Mouse (Mus musculus) kidney, adult 18-20 months (tissue): ENCODE data around the gene Evx2.

Experiments
- DNase-seq: peaks from one replicate; pipeline ENCODE4 v3.0.0; 2021

The Evx2 gene

DNA sequence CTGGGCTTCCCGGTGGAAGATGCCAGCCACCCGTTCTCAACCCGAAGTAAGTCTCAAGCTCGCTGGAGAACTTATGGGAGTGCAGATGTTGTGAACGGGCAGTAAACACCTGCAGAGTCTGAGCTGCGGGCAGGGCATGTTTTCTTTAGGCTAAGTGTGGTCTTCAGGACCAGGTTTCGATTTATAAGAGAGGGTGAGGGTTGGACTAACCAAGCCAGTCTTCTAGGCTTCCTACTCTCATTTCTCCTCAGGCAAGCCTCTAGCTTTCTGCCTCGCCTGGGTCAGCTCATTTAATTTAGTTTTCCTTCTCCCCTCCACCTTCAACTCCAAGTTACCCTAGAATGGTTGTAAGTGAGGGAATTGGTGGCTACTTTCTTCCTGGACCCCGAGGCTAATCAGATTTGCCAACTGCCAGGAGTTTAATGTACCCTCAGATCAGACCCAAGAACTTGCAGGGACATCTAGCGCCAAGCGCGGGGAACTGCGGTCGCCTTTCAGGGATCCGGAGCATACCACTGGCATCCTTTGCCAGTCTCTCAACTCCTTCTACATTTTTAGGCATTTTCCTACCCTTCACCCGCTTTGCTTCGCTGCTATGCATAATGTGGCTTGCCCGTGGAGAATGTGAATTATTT lies 4.1 kb upstream of the Evx2 start:
- DNase-seq, result peak; percentile 74

DNA sequence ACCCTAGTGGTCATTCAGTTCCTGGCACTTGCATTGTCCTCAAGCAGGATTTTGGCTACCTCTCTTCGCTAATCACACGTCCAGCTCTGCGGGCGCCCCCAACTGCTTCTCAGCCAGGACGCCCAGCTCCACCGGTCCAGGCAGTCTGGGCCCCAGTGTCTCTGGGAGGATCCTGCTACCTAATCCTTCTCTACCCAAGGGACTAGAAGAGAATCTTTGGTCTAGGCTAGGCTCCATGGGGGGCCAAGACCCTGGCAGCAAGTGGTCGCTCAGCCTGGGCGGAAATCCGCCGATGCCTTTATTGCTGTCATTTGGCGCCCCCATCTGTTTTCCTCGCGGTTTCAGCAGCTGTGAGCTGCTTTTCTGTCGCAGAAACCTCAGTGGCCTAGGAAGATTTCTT lies 2.3 kb upstream of the Evx2 start:
- DNase-seq, result peak; percentile 40

DNA sequence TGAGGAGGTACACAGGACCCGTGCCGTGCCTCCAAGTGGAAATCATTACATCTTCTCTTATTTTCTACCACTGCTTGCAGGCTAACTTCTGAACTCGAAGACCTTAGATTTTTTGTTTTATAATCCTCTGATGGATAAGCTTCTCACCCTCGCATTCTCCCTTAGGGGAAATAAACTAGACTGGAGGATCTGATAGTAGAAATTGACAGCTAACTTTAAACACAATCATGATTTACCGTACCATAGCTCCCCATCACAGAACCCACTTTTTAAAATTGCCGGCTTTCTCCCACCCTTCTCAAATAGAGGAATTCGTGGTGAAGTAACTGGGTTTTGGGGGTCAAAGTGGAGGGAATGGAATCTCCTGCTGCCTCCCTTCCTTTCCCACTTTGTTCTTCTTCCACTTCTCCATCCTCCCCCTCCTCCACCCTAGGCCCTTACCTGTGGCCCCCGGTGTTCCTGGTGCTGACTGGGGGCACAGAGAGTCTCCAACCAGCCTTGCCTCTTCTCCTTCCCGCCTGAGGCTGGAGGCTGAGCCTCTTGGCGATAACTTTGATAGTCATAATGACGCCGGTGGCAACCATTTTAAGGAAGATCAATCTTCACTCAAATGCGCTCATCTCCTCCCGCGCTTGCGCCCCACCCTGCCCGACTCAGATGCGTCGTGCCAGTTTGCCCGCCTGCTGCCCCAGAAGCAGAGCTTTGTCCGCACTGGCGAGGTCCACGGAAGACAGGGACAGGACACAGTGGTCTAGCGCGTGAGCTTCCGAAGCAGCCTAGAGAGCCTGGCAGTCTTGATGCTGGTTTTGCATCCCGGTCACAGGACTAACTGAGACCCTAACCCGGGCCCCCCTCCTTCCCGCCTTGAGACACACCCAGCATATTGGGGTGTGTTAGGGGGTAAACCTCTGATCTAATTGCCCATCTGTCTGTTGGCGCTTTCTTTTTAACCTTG lies 1.3 kb upstream of the Evx2 start:
- peak; percentile 8 for DNase-seq

DNA sequence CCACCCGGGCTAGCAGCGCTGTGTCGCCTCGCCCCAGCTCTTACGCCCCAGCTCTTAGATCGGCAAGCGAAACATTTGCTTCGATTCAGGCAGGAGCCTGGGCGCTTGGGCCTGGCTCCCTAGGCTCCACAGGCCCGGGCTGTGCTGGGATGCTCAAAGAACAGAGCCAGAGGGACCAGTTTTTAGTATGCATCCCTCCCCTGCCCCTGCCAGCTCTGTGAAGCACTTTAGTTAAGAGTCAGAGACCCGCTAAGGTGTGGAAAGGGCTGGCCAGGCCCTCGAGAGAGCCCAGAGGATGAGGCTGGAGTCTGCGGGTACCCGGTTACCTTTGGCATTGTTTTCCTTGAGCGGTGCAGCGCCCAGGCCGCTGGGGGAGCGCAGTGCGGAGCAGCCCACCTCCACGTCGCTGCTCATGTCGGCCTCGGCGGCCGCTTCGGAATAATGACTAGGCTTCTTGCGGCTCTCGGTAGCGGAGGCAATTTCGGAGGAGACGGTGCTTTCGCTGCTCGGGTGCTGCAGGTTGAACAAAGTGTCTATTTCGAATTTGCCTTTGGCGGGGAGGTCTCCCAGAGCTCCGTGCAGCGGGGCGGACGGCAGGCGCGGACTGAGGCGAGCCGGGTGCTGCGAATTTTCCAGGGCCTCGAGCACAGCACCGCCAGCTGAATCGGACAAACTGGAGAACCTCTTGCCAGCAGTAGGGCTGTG lies 538 bp downstream of the Evx2 start:
- DNase-seq, result peak; percentile 43

DNA sequence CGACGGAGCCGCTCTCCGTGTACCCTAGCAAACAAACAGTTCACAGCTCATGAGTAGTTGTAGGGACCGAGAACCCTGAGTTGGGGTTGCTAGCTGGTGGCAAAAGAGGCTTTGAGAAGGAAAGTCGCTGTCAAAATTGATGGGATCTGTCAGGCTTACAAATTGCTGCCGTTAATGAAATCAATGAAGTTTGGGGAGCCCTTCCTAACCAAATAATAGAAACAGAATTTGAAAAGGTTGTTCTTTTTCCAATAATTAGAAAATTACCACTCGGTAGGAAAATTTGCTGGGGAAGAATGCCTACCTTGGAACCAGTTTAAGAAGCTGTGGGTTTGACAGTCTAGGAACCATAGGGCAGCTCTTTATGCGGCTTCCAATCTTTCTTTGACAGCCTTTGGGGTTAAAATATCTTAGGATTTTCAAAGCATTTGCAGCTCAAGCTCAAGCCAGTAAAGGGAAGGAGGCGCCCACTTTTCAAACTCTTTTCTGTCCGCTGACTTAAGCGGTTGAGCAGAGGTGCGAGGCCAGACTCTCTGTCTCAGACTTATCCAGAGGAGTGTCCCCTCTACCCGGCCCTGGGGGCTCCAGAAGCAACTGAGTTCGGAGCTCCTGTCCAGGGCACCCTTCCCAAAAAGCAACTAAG lies 1.2 kb downstream of the Evx2 start:
- DNase-seq, result peak; percentile 21

DNA sequence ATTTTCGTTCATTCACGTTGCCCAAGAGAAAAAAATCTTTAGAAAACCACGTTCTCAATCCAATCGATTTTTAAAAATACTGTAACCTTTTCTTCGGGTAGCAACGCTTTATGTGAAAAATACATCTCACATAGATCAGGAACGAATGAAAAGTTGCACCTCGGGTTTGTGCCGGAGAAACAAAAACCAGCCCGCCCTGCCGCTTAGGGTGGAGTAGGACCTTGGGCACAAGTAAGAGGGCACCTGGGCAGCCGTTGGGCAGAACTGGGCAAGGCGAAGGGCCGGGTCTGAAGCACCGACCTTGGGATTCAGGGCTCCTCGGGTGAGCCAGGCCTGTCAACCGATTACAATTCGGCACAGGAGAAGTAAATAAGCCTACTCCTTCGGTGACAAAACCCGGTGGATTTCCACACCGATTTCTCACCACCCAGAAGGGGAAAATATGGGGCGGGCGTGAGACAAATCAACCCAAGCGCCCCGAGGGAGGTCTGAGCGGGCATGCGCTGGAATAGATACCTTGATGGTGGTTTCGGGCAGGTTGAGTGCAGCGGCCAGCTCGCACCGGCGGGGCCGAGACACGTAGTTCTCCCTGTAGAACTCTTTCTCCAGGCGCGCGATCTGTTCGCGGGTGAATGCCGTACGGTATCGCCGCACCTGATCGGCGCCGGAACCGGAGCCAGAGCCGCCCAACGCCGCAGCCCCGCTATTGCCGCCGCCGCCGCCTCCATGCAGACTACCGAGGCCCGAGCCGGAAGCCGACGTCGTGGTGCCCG lies 1.9 kb downstream of the Evx2 start:
- peak; percentile 63 for DNase-seq

DNA sequence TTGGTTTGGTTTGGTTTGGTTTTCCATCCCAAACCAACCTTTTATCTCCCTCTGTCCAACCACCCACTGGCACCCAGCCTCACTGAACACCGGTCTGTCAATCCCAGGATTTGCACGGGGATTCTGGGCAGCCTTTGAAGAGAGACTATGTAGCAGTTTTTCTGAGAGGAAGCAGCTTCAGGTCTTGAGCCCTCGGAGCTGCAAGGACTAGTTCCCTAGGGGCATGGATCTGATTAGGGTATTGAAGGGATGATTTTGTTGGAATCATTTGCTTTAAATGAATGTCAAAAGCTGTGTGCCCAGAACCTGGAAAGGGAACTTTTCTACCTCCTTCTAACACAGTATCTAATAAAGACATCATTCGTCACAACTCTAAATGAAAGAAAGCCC lies 2.7 kb downstream of the Evx2 start:
- peak; percentile 29 for DNase-seq

DNA sequence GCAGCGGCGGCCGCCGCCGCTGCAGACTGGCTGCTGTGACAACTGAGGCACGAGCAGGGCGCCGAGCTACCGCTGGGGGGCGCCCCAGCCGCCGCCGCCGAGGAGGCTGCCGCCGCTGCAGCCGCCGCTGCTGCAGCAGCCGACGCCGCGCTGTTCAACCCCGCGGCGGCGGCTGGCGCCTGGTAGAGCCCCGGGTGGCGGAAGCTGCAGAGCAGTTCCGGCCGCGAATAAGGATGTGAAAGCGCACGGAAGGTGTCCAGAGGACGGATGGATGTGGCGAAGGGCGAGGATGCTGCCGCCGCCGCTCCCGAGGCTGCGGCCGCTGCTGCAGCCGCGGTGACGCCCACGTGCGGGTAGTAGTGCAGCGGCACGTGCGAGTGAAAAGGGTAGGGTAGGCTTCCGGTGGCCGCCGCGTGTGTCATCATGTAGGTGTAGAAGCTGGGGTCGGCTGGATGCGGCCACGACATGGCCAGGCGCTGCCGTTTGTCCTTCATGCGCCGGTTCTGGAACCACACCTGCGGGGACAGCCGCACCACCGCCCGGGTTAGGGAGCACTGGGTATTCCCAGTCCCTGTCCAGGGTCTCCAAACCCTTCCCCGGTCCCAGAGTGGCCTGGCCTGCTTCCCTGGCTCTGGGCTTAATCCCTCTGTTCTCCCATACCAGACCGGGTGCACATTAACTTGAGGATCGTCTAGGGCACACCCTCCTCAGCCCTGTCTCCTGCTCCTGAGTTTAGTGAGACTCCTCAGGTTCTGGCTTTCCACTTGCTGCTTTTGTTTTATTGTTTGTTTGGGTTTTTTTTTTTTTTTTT lies 3.3 kb downstream of the Evx2 start:
- peak; percentile 38 for DNase-seq

DNA sequence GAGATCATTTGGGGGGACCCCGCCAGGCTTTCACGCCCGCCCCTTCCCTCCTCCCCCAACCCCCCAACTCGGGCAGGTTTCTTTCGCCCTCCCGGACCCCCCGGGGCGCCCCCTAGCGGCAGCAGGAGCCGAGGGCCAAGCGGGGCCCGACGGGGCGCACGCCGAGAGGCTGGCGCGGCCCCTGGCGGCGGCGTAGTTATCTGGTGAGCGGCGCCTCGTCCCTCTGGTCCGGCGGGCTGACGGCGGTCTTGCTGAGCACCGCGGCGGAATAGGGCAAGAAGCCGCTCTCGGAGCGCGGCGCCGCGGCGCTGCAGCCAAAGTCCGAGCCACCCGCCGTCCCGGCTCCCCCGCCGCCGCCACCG lies 4.0 kb downstream of the Evx2 start:
- peak; percentile 38 for DNase-seq

DNA sequence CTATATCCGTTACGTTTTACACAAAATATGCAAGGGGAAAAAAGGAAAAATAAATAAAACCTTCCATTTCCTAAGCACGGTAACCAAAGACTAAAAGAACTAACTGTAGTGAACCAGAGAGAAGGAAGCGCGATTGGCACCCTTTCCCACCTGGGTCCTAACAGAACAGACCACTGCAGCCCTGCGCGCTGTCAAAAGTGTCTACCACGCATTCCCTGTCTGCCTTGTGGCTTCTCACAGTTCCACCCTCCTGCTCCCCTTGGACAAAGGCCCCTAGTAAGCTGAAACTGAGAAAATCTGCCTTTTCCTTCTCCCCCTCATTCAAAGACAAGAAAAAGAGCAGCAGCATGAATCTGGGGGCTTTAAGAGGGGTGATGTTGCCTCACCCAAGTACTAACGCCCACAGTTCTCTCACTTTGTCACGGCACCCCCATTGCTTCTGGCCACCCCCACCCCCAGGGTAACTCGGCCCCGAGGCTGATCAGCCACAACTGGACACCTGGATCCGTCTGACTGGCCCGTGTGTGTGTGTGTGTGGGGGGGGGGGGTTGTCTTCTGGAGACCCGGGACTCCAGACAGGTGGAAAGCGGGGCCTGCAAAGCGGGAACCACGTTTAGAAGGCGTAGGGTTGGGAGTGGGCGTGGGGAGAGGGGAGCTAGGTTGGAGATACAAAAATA lies 4.5 kb downstream of the Evx2 start:
- DNase-seq, result no peak

DNA sequence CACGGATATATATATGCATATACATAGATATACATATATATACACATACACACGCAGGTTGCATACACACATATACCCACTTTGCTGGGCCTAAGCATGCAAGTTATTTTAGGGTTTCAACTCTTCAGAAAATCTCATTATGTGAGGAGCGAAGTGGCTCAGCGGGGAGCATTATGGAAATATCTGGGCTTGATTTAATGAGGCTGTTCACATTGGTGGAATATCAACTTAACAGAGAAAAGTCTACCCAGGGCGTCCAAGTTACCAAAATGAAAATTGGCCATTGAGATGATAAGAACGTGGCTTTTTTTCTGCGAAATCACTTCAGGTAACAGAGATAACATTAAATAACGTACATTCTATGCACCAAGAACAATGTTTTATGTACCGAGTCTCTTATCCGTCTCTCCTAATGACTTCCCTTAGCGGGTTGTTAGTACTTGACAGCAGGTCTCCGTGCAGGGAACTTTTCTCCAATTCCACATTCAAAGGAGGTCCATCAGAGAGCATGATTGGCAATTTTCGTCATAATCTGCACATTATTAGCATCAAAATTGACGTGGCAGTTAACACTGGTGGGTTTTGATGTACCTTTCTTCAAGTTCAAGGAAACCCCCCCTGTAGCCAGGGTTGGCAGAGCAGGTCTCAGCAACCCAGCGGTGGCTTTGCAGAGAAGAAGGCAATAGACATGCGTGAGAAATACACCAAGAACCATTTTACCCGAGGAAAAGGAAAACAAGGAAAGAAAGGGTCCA lies 5.4 kb downstream of the Evx2 start:
- no peak for DNase-seq

DNA sequence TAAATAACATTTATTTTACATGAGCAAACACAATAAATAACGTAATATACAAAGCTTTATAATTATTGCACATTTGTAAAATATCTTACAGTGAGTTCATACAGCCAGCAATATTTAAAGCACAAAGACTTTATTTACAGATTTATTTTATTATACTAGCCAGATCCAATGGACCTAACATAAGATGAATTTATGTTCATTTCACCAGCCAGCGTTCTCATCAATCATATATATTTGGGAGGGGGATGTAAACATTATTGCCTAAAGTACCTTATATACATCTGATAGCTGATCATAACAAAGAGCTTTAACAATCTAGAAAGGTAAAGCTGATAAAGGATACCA lies 6.4 kb downstream of the Evx2 start:
- DNase-seq, result no peak

DNA sequence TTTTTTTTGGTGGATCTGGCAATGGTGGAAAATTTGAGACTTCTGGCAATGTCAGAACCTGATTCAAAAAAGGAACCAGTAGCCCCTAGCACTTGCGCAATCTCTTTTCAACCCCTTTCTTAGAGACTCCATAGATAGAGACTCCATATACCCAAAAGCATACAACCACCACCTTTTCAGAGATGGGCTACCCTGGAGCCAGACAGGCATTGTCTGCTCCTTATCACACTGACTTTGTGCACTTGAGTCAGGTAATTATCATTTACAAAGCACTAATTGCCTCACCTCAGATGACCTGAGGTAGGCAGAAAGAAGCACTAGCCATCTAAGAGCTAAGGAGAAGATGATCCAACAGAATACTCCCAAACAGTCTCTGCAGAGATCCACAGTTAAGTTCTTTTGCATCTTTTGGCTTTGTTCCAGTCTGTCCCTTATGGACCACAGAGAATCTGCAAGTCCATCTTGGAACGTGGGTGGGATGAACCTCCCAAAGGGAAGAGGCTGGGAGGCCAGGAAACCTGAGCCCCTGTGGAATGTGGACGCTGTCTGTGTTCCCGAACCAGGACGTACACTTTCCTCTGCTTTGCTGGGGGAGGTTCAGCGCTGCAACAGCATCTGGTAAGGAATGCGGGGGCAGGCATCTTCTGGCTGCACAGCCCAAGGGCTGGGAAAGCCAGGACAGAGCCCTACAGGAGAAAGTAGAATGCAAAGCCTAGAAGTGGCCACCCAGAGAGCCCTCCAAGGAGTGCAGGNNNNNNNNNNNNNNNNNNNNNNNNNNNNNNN lies 12.1 kb downstream of the Evx2 start:
- no peak for DNase-seq

DNA sequence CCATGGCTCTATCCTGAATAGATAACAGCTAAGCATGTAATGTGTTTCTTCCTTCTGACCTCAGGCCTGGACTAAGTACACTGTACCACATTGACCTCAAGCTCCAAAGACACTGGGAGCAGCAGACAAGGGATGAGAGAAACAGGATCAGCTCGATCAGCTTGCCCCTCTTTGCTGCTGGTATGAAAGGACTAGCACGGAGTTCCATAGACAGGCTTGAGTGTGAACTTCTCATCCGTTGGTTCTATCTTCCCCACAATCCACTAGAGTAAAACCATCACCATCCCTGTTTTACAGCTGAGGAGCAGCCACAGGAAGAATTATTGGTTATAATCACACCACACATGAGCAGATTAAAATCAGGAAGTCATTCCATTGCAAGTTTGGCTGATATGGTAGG lies 13.7 kb downstream of the Evx2 start:
- no peak for DNase-seq

DNA sequence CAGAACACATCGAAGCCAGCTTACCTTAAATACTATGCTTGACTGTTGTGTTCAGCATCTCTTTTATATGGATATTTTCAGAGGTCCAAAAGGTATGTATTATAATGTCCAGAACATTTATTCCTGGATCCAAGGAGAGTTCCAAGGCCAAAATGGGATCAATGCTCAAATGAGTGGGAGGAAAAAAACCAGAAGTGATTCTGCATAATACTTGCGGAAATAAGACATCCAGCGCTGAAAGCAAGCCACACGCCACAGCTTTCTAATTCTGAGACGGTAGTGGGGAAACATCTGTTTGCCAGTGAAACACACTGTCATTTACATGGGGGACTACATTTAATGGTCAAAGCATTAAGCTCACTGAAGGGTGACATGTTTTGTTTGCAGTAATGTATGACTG lies 16.9 kb downstream of the Evx2 start:
- DNase-seq, result no peak

DNA sequence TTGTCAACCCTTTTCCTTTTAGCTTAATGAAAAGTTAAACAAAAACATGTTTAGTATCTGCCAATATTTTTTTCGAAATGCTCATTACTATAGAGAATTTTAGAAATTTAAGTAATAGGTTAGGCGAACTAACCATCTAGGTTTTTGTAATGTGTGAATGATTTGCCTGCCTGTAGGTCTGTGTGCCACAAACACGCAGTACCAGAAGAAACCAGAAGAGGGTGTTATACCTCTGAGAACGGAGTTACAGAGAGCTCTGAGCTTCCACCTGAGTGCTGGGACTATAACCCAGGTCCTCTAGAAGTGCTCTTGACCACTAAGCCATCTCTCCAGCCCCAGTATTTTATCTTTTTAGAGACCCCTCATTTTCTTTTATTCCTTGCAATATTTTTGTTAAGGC lies 23.9 kb downstream of the Evx2 start:
- no peak for DNase-seq

DNA sequence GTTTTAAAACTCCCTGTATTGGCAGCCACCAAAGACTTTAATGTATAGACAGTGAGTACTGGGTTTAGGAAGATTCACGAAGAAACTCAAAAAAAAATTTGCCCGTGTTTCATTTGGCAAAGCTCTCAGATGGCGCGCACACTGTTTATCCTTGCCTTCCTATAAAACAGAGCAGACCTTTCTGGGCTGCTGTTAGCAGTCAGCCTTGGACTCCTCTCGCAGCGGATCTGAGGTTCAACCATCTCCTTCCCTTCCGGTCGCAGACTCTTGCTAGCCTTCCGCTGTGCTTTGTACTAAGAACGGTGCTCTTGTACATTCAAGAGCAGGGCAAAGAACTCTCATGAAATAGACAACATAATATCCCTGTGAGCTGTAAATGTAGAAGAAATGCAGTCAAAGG lies 39.0 kb downstream of the Evx2 start:
- no peak for DNase-seq

DNA sequence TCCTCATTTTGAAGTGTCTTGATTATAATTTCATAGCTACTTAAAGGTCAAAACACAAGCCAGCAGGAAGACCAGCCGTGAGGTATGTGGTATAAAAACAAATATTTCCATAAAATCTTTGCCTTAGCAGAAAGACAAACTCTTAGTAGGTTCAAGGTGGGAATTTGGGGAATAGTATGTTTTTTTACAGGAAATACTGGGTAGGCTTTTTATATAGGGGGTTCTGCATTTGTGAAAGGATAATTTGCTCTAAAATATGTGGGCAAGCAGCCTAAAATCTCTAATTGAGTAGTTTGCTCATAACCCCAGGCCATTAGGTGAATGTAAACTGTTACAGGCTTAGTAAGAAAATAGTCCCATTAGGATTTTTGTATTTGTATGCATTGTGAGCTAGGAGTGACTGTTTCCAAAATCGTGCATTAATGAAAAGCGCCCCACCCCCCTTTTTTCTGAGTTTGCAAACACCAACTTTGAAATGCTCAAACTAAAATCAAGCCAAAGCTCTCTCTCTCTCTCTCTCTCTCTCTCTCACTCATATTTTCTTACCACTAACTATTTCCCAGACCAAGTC lies 39.6 kb downstream of the Evx2 start:
- DNase-seq, result no peak

DNA sequence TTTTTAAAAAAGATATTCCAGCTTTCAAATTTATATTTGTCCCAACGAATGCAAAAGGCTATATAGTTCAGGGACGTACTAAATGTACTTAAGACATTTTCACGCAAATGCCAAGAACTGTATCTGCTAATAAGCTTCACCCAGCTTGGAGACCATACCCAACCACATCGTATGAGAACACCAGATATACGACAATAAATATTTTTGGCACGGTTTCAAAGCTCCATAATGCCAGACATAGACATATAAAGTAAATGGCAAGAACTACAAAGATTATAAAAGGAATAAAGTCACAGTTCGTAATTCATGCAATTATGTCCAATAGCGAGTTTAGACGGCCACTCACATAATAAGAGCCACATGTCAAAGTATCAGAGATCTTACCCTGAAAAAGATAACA lies 41.7 kb downstream of the Evx2 start:
- DNase-seq, result no peak
